Mouse (Mus musculus) embryonic facial prominence, embryonic 13.5 days (tissue): ENCODE data around the gene Tcfl5. TPM values are rescaled to one million over a fixed set of nuclear protein-coding genes. Genes with fewer than 3 reads are reported as not detected.

Source experiments
- ATAC-seq: fragments of 200-750 bp; cut with Nextera tagmentation; 2 replicates; pipeline ENCODE4 v1.8.0; 2017; ENCODE audit warnings: low read depth; ENCODE audit not compliant: insufficient number of reproducible peaks, insufficient read depth, low FRiP score, low TSS enrichment
- H3K27ac ChIP-seq: fragments of 300-500 bp; sonication (generic); 2 replicates; pipeline ENCODE4 v1.5.1; 2015; ENCODE audit warnings: moderate library complexity, mild to moderate bottlenecking, inconsistent platforms
- H3K27me3 ChIP-seq: fragments of 300-500 bp; sonication (generic); 2 replicates; pipeline ENCODE4 v1.6.1; 2015; ENCODE audit warnings: mild to moderate bottlenecking, inconsistent platforms
- H3K36me3 ChIP-seq: fragments of 300-500 bp; sonication (generic); 2 replicates; pipeline ENCODE4 v1.6.1; 2015; ENCODE audit warnings: mild to moderate bottlenecking, inconsistent platforms
- H3K4me1 ChIP-seq: fragments of 300-500 bp; sonication (generic); 2 replicates; pipeline ENCODE4 v1.6.1; 2015; ENCODE audit warnings: inconsistent platforms
- H3K4me2 ChIP-seq: fragments of 300-500 bp; sonication (generic); 2 replicates; pipeline ENCODE4 v1.6.1; 2015; ENCODE audit warnings: moderate library complexity, mild to moderate bottlenecking, inconsistent platforms
- H3K4me3 ChIP-seq: fragments of 300-500 bp; sonication (generic); 2 replicates; pipeline ENCODE4 v1.5.1; 2015; ENCODE audit warnings: mild to moderate bottlenecking, inconsistent platforms
- H3K9ac ChIP-seq: fragments of 300-500 bp; sonication (generic); 2 replicates; pipeline ENCODE4 v1.6.1; 2015; ENCODE audit warnings: mild to moderate bottlenecking, inconsistent platforms
- H3K9me3 ChIP-seq: fragments of 300-500 bp; sonication (generic); 2 replicates; pipeline ENCODE4 v1.6.1; 2016; ENCODE audit warnings: inconsistent platforms
- WGBS: fragments of 180-500 bp; shearing (Covaris S2); methylation state at CpG from one replicate; pipeline ENCODE4 v1.1.7; 2015; ENCODE audit warnings: mixed read lengths; 5-methylcytosine and 5-hydroxymethylcytosine counted together
- polyA plus RNA-seq: library from polyadenylated mRNA; unstranded; fragments of >200 nt; fragmentation: Nextera tagmentation; extraction: Ambion mirVana; gene quantifications from 2 replicates; pipeline ENCODE4 v1.2.1, GENCODE M21; 2015

Tcfl5 gene
- polyA plus RNA-seq, 1 experiment from 2014 or later = 0.28 TPM

DNA sequence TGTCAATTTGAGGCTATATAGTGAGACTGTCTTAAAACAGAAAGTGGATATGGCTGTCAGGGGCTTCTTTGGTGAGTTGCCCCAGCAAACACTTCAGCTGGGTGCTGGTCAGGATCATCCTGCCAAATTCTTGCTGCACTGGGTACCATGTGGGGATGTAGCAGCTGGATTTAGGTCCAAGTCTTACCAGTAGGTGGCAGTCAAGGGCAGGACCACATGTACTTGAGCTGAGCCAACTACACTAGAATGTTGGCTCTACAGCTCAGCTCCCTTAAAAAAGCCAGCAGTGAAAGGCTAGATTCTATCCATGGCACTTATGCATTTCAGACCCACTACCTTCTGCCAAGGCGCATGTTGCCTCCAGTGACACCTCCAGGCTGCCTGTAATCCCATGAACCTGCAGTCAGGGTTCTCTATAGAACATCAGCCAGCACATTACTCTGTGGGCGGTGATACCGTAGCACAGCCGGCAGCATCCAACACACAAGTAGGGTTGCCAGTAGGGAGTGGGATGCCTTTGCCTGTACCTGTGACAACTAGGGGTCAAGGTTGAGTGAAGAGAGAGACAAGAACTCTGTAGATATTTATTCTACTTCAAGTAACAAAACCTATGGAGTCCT, 15.0 kb upstream of the Tcfl5 start:
- Histone ChIP-seq H3K4me3 (no peak overlapping the region), H3K36me3 (peaks cover 22% of the 10 kb centered on the region), H3K9me3 (no peaks in the 10 kb centered on the region), H3K4me2 (no peak overlapping the region), H3K9ac (no peak overlapping the region), H3K27ac (no peak overlapping the region), H3K27me3 (no peaks in the 10 kb centered on the region; the same call in 1 of the 2 replicates), H3K4me1 (peaks cover 11% of the 10 kb centered on the region)
- no peak for ATAC-seq
- 74% methylated on average over 4 of the region's 4 CpGs for WGBS

DNA sequence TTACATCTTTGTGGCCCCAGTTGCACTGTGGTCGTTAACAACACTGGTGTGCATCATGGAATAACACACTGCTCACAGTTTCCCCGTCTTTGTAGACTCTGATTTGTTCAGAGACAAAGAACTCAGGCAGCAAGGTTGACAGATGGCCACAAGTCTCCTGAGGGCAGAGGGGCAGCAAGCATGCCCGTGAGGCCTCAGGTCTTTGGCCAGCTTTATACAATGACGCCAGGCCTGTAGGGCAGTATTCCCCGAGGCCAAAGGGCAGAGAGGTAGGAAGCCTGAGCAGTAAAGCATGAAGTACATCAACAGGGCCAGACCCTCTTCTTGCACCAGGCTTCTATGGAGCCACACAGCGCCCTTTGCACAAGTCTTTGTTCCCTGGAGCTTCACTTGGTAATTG, 12.6 kb upstream of the Tcfl5 start:
- 62% methylated on average over 6 of the region's 6 CpGs for WGBS
- H3K9ac ChIP-seq = no peak overlapping the region
- H3K27me3 ChIP-seq = no peaks in the 10 kb centered on the region; the same call in 1 of the 2 replicates
- H3K4me1 ChIP-seq = peaks cover 11% of the 10 kb centered on the region
- no peaks in the 10 kb centered on the region for H3K36me3 ChIP-seq
- H3K4me3 ChIP-seq = no peak overlapping the region
- no peaks in the 10 kb centered on the region for H3K9me3 ChIP-seq
- no peak for ATAC-seq
- H3K27ac ChIP-seq = no peak overlapping the region
- H3K4me2 ChIP-seq = no peak overlapping the region

DNA sequence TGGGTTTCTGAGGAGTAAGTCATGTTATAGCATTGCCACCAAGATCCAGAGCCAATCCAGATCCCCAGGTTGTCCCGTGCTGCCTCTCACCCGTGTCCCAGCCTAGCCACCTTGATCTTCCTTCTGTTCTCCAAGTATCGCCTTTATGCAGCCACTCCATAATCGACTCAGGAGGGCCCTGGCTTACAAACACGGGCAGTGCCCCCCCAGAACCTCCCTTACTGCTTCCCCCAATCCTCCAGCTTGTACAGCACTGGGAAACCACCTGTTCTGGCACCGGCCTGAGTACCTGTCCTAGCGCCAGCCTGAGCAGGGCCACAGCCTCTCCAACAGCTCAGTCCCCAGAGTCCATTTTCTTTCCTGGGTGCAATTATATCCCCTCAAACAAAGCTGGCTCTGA, 12.2 kb upstream of the Tcfl5 start:
- H3K27me3 ChIP-seq = no peaks in the 10 kb centered on the region; the same call in 1 of the 2 replicates
- H3K4me3 ChIP-seq = no peak overlapping the region
- no peak overlapping the region for H3K4me2 ChIP-seq
- no peaks in the 10 kb centered on the region for H3K9me3 ChIP-seq
- H3K4me1 ChIP-seq = peaks cover 6% of the 10 kb centered on the region
- no peak overlapping the region for H3K27ac ChIP-seq
- H3K36me3 ChIP-seq = no peaks in the 10 kb centered on the region
- no peak overlapping the region for H3K9ac ChIP-seq
- no peak for ATAC-seq
- 75% methylated on average over 7 of the region's 7 CpGs for WGBS

DNA sequence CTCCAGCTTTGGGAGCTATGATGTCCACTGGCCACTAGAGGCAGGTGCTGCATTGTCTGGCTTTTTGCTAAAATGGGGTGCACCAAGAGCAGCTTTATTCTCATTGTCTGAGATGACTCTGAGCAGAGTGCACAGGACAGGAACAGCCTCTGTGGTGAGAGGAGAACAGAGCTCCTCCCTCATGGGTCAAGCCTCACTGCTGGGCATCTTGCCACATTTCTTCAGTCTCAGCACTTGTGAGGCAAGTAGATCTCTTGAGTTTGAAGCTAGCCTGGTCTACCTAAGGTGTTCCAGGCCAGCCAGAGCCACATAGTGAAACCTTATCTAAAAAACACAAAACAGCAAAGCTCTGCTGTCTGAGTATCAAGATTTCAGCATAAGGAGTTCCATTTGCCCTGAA, 4.3 kb upstream of the Tcfl5 start:
- H3K9me3 ChIP-seq = peaks cover 14% of the 10 kb centered on the region
- H3K9ac ChIP-seq = no peak overlapping the region
- ATAC-seq = no peak
- no peak overlapping the region for H3K27ac ChIP-seq
- no peak overlapping the region for H3K4me2 ChIP-seq
- H3K36me3 ChIP-seq = no peaks in the 10 kb centered on the region
- no peaks in the 10 kb centered on the region for H3K4me1 ChIP-seq
- H3K27me3 ChIP-seq = peaks cover 31% of the 10 kb centered on the region
- H3K4me3 ChIP-seq = no peak overlapping the region

DNA sequence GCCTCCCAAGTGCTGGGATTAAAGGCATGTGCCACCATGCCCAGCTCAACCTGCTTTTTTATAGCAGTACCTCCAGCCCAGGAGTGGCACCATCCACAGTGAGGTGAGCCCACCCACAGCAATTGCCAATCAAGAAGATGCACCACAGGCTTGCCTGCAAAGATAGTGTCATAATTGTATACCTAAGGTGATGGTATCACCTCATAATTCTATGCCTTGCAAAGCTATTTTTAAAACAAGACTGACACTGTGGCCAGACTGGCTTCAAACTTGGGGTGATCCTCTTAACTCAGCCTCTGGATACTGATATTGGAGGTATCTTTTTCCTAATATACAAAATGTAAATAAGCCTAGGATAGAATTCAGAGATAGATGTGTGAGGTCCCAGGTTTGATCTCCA, 1.1 kb upstream of the Tcfl5 start:
- Histone ChIP-seq H3K9ac (no peak overlapping the region), H3K27me3 (peaks cover 57% of the 10 kb centered on the region), H3K4me1 (no peaks in the 10 kb centered on the region), H3K9me3 (peaks cover 14% of the 10 kb centered on the region), H3K27ac (no peak overlapping the region), H3K4me2 (no peak overlapping the region), H3K4me3 (no peak overlapping the region), H3K36me3 (no peaks in the 10 kb centered on the region)
- ATAC-seq = no peak

DNA sequence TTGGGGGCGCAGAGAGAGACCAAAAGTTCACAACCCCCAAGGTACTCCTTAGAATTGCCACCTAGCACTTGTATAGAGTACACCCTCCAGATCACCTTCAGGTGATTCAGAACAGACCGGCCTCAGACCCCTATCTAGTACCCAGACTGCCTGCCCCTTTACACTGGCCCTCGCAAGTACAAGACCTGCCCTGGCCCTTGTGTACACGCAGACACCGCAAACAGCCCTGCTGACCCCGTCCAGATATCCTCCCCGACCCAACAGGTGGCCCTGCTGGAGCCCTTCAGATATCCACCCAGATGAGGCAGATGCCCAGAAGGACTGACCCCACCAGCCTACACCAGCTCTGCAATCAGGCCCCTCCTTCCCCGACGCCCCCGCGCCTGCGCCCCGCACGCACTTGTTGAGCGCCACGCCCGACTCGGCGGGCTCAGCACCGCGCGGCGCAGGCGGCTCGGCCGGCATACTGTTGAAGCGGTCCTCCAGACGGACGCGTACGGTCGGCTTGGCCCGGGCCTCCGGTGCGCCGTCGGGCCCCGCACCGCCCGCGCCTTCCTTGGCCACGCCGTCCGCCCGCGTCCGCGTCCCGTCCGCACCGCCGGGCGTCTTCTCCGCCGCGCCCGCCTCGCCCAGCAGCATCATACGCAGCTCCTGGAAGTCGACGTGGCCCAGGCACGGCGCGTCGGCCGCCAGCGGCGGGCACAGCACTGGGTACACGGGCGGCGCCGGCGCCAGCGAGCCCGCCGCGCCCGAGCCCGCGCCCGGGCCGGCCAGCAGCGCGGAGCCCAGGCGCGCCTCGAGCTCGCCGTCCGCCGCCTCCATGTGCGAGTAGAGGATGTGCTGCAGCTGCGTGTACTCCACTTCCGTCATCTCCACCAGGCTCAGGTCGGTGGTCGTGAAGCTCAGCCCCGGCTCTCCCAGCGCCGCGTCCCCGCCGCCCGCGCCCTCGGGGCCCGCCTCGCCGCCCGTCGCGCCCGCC, 643 bp downstream of the Tcfl5 start:
- Histone ChIP-seq H3K27me3 (peaks cover 61% of the 10 kb centered on the region), H3K36me3 (no peaks in the 10 kb centered on the region), H3K9me3 (peaks cover 14% of the 10 kb centered on the region), H3K27ac (no peak overlapping the region), H3K4me1 (no peaks in the 10 kb centered on the region), H3K4me2 (peak overlapping the region; percentile 61), H3K9ac (peak overlapping the region; percentile 60), H3K4me3 (peak overlapping the region; percentile 44)
- 0 out of 2 replicates have a peak, but pooled peaks have one; percentile 37 for ATAC-seq
- 2% methylated on average over 112 of the region's 112 CpGs for WGBS

DNA sequence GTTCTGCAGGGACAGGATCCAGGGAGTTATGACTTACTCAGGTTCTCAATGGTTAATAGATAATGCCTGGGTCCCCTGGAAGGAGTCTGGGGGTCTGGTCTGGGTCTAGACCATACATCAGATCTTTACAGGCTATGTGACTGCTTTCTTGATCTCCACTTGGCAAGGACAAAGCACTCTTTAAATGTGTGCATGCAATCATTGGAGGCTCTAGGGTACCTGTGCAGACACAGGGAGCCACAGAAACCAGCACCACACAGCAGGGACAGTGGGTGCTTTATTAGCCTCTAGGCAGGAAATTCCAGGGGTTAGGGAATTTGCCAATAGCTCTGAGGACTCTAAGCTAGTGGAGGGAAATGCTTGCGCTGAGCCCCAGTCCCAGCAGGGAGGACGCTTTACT, 30.6 kb downstream of the Tcfl5 start:
- H3K4me1 ChIP-seq = no peaks in the 10 kb centered on the region
- H3K9me3 ChIP-seq = no peaks in the 10 kb centered on the region
- 71% methylated on average over 2 of the region's 2 CpGs for WGBS
- no peak; the same call in 1 of the 2 replicates for ATAC-seq
- H3K36me3 ChIP-seq = peaks cover 4% of the 10 kb centered on the region; the same call in 1 of the 2 replicates
- H3K9ac ChIP-seq = no peak overlapping the region
- H3K27me3 ChIP-seq = no peaks in the 10 kb centered on the region
- no peak overlapping the region for H3K27ac ChIP-seq
- no peak overlapping the region for H3K4me2 ChIP-seq
- no peak overlapping the region for H3K4me3 ChIP-seq

DNA sequence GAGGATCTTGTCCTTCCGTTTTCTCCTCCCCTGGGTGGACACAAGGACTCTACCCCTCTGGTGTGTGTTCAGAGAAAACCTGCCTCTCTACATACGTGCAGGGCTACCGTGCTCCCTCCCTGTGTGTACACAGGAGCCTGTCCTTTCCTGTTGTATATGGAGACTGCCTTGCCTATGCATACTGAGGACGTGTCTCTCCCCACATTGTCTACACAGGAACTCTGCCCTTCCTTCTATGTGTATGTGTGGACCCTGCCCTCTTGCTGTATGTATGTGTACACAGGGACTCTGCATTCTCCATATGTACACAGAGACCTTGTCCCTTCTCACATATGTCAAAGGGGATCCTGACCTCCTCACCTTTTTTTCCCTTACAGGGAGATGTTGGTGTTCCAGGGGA, 32.2 kb downstream of the Tcfl5 start:
- H3K9ac ChIP-seq = no peak overlapping the region
- H3K9me3 ChIP-seq = no peaks in the 10 kb centered on the region
- no peak overlapping the region for H3K4me2 ChIP-seq
- H3K4me3 ChIP-seq = no peak overlapping the region
- peaks cover 2% of the 10 kb centered on the region; the same call in 1 of the 2 replicates for H3K4me1 ChIP-seq
- H3K36me3 ChIP-seq = peaks cover 4% of the 10 kb centered on the region; the same call in 1 of the 2 replicates
- no peaks in the 10 kb centered on the region for H3K27me3 ChIP-seq
- WGBS = 79% methylated on average over 4 of the region's 4 CpGs
- peak overlapping the region; percentile 17; the same call in 1 of the 2 replicates for H3K27ac ChIP-seq
- ATAC-seq = no peak

DNA sequence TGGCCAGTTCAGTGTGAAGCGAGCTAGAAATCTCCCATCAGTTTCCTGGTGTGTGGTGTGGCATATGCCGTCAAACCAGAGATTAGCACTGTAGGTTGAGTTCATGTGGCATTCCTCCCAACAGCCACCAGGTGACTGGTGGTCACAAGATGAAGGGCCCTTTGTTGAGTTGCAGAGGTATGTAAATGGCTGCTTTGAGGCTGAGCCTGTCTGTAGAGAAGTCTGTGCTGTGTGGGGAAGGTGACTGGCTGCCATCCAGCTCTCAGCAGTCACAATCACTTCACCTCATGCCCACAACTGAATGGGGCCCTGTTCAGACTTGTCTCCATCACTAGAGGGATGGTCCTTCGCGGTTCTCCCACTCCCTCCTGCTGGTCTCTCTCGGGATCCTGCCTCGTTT, 37.7 kb downstream of the Tcfl5 start:
- peak overlapping the region; percentile 75 for H3K27ac ChIP-seq
- WGBS = 52% methylated on average over 6 of the region's 6 CpGs
- peaks cover 6% of the 10 kb centered on the region; the same call in 1 of the 2 replicates for H3K27me3 ChIP-seq
- H3K4me3 ChIP-seq = no peak overlapping the region
- H3K36me3 ChIP-seq = peaks cover 7% of the 10 kb centered on the region; the same call in 1 of the 2 replicates
- peak; percentile 71; the same call in 1 of the 2 replicates for ATAC-seq
- peaks cover 34% of the 10 kb centered on the region for H3K4me1 ChIP-seq
- H3K9ac ChIP-seq = no peak overlapping the region
- H3K4me2 ChIP-seq = no peak overlapping the region
- no peaks in the 10 kb centered on the region for H3K9me3 ChIP-seq

DNA sequence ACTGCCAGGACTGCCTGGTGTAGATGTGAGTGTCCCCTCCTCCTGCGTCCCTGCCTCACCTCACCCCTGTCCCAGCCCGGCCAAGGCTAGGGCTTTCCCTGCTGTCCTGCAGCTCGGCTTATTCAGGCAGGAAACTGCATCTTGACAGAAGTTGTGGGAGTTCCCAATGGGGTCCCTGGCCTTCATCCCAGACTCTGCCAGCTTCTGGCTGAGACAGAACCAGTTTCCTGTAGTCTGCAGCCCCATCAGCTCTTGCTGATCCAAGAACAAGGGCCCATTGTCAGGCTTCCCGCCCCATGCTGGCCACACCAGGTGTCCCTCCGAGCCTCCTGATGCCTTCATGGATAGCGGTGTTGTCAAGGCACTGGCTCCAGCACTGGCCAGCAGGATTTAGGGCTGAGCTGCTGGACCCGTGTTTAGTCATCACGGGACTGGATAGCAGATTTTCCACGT, 41.9 kb downstream of the Tcfl5 start:
- 11% methylated on average over 9 of the region's 9 CpGs for WGBS
- peak overlapping the region; percentile 46 for H3K4me3 ChIP-seq
- peak overlapping the region; percentile 72 for H3K4me2 ChIP-seq
- H3K4me1 ChIP-seq = peaks cover 50% of the 10 kb centered on the region
- peaks cover 33% of the 10 kb centered on the region for H3K27me3 ChIP-seq
- H3K9me3 ChIP-seq = no peaks in the 10 kb centered on the region
- H3K9ac ChIP-seq = peak overlapping the region; percentile 64
- peak overlapping the region; percentile 71 for H3K27ac ChIP-seq
- H3K36me3 ChIP-seq = peaks cover 7% of the 10 kb centered on the region
- no peak for ATAC-seq

DNA sequence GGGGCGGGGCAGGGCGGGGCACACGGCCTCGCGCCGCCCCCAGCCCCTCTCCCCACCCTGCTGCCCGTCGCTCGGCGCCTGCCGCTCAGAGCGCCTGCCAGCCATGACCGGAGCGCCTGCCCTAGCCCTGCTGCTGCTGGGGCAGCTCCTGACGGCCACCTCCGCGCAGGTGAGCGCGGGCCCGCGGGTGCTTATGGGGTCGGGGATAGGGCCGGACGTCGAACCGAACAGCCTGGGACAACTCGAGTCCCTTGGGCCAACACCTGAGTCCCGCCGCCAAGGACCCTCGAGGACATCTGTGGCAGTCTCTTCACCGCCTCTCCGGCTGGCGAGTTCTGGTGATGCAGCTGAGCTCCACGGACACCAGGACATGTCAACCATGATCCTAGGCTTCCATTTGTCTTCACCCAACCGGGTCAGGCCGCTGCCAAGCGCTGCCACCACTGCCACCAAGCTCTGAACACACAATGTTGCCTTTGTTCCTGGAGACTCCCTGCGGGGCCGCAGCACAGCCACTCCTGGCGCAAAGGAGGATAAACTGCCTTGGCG, 44.3 kb downstream of the Tcfl5 start:
- peak; percentile 70 for ATAC-seq
- under 1% methylated on average over 40 of the region's 41 CpGs for WGBS
- H3K4me2 ChIP-seq = peak overlapping the region; percentile 72
- H3K27me3 ChIP-seq = peaks cover 33% of the 10 kb centered on the region
- peak overlapping the region; percentile 75 for H3K9ac ChIP-seq
- peaks cover 27% of the 10 kb centered on the region for H3K36me3 ChIP-seq
- peaks cover 34% of the 10 kb centered on the region for H3K4me1 ChIP-seq
- H3K27ac ChIP-seq = peak overlapping the region; percentile 71
- no peaks in the 10 kb centered on the region for H3K9me3 ChIP-seq
- H3K4me3 ChIP-seq = peak overlapping the region; percentile 46
